Mouse (Mus musculus) kidney, postnatal 0 days (tissue): ENCODE measurements around the gene Thada. TPM values are rescaled to one million over a fixed set of nuclear protein-coding genes. Genes with fewer than 3 reads are reported as not detected.

Source experiments
- ATAC-seq: fragments of 200-750 bp; cut with Nextera tagmentation; replicated peaks from 2 replicates; pipeline ENCODE4 v1.8.0; 2017; ENCODE audit warnings: low read depth, moderate number of reproducible peaks, moderate TSS enrichment, moderate library complexity; ENCODE audit not compliant: low FRiP score
- DNase-seq: peaks from one replicate; pipeline ENCODE4 v3.0.0-alpha.2; 2016; ENCODE audit warnings: low spot score
- H3K27ac ChIP-seq: fragments of 300-500 bp; sonication (generic); 2 replicates; pipeline ENCODE4 v1.5.1; 2014; ENCODE audit warnings: mild to moderate bottlenecking
- H3K27me3 ChIP-seq: fragments of 300-500 bp; sonication (generic); 2 replicates; pipeline ENCODE4 v1.6.1; 2014; ENCODE audit warnings: low read length, mixed read lengths; ENCODE audit not compliant: insufficient read depth
- H3K36me3 ChIP-seq: fragments of 300-500 bp; sonication (generic); 2 replicates; pipeline ENCODE4 v1.6.1; 2014; ENCODE audit warnings: low read length, mixed read lengths; ENCODE audit not compliant: insufficient read depth
- H3K4me1 ChIP-seq: fragments of 300-500 bp; sonication (generic); replicated peaks from 2 replicates; pipeline ENCODE4 v1.6.1; 2014; ENCODE audit warnings: antibody characterized with exemption, low read length, mixed read lengths; ENCODE audit not compliant: insufficient read depth
- H3K4me2 ChIP-seq: fragments of 300-500 bp; sonication (generic); 2 replicates; pipeline ENCODE4 v1.6.1; 2014; ENCODE audit warnings: mild to moderate bottlenecking, low read length, moderate library complexity, mixed read lengths
- H3K4me3 ChIP-seq: fragments of 300-500 bp; sonication (generic); replicated peaks from 2 replicates; pipeline ENCODE4 v1.5.1; 2014; ENCODE audit warnings: low read depth, low read length
- H3K9ac ChIP-seq: fragments of 300-500 bp; sonication (generic); 2 replicates; pipeline ENCODE4 v1.6.1; 2014; ENCODE audit warnings: low read depth, low read length
- H3K9me3 ChIP-seq: fragments of 300-500 bp; sonication (generic); replicated peaks from 2 replicates; pipeline ENCODE4 v1.6.1; 2016; ENCODE audit warnings: low read length, inconsistent platforms, mixed read lengths
- CTCF ChIP-seq: IDR thresholded peaks from 2 replicates; pipeline ENCODE4 v1.5.1; 2016; ENCODE audit warnings: antibody characterized with exemption, low read depth, mild to moderate bottlenecking, moderate library complexity
- WGBS: fragments of 180-500 bp; shearing (Covaris S2); extraction: QIAGEN DNeasy Blood & Tissue Kit; methylation state at CpG from one replicate; pipeline ENCODE4 v1.1.7; 2014; 5-methylcytosine and 5-hydroxymethylcytosine counted together
- polyA plus RNA-seq: library from polyadenylated mRNA; unstranded; fragments of >200 nt; fragmentation: Nextera tagmentation; extraction: Ambion mirVana; gene quantifications from 2 replicates; pipeline ENCODE4 v1.2.1, GENCODE M21; 2015

The Thada gene
- polyA plus RNA-seq, 1 experiment from 2014 or later, result 3.4 TPM

DNA sequence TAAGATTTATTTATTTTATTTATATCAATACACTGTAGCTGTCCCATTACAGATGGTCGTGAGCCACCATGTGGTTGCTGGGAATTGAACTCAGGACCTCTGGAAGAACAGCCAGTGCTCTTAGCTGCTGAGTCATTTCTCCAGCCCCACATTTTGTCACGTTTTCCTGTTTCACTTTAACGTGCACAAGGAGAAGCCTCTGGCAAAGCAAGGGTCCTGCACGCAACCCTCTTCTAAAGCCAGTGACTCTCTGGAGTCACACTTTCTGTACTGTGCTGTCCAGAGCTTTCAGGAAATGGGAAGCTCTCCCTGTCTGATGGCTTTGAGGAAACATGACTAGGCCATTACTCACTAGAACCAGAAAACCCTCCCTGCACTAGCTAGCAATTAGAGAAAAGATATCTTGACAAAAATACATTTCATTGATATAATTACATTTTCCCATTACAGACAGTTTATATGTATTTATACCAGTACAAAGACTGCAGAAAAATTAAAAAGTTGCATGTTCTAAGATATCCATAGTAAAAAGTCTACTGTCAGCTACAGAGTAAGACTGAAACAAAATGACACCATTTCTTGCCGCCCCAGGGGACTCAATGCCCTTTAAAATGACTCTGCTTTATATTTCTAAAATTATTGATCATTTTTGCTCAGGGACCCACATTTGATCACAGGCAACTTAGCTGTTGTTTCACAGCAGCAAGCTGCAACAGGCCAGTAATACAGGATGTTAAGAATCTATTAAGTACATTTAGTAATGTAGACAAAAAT is 131.6 kb downstream of the Thada start:
- H3K36me3 ChIP-seq, result peaks cover 12% of the 10 kb centered on the region; the same call in 1 of the 2 replicates
- WGBS, result 67% methylated on average over 5 of the region's 5 CpGs
- no peaks in the 10 kb centered on the region for H3K4me1 ChIP-seq
- H3K9me3 ChIP-seq, result no peaks in the 10 kb centered on the region
- no peak overlapping the region for H3K4me2 ChIP-seq
- TF ChIP-seq CTCF, result no peak
- ATAC-seq, result no peak
- DNase-seq, result no peak
- no peak overlapping the region for H3K9ac ChIP-seq
- no peak overlapping the region for H3K4me3 ChIP-seq
- no peak overlapping the region for H3K27ac ChIP-seq
- H3K27me3 ChIP-seq, result no peaks in the 10 kb centered on the region

GRCm38 (mm10) chr17:84332940-84333339 is 133.1 kb downstream of the Thada start:
- DNase-seq (no peak), ATAC-seq (no peak)
- H3K9me3 ChIP-seq, result no peaks in the 10 kb centered on the region
- WGBS, result 83% methylated on average over 5 of the region's 5 CpGs
- H3K4me3 ChIP-seq, result no peak overlapping the region
- TF ChIP-seq CTCF, result no peak
- H3K27ac ChIP-seq, result no peak overlapping the region
- H3K27me3 ChIP-seq, result no peaks in the 10 kb centered on the region
- H3K36me3 ChIP-seq, result peaks cover 12% of the 10 kb centered on the region; the same call in 1 of the 2 replicates
- no peaks in the 10 kb centered on the region for H3K4me1 ChIP-seq
- no peak overlapping the region for H3K9ac ChIP-seq
- no peak overlapping the region for H3K4me2 ChIP-seq

DNA sequence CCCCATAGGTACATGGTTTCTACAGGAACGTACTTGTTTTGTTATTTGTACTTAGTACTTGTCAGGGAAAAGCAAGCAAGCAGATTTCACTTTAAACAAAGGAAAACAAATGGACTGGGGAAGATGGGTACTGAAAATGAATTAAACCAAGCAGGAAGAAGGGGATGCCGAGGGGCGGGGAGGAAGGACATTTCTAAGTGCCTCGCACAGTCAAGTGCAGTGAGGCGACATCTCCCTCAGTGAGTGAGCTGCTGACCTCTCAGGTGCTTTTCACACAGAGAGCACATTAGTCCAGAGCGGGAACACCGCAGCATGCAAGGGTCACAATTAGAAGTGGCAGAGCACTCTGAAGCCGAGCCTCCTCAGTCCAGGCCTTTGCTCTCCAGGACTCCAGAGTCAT is 135.0 kb downstream of the Thada start:
- DNase-seq, result no peak
- H3K9ac ChIP-seq, result no peak overlapping the region
- no peak overlapping the region for H3K27ac ChIP-seq
- H3K27me3 ChIP-seq, result no peaks in the 10 kb centered on the region
- no peaks in the 10 kb centered on the region for H3K9me3 ChIP-seq
- H3K36me3 ChIP-seq, result peaks cover 9% of the 10 kb centered on the region; the same call in 1 of the 2 replicates
- TF ChIP-seq CTCF, result no peak
- ATAC-seq, result no peak
- no peaks in the 10 kb centered on the region for H3K4me1 ChIP-seq
- no peak overlapping the region for H3K4me2 ChIP-seq
- no peak overlapping the region for H3K4me3 ChIP-seq
- 64% methylated on average over 8 of the region's 8 CpGs for WGBS

DNA sequence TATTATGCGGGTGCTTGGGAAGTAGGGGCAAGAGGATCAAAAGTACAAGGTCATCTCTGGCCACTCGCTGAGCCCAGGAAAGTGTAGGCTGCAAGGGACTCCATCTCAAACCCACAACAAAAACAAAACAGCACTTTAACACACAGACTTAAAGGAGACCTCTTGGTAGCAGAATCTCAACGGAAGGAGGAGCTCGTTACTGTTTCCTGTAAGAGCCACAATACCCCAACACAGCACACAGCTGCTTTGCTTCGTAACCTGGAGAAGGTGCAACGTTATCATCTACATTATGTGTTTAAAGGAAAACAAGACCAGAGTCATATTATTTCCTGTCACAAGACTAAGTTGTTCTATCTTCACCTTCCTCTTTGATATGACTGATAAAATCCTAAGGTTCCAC is 135.5 kb downstream of the Thada start:
- Histone ChIP-seq H3K27me3 (no peaks in the 10 kb centered on the region), H3K4me1 (no peaks in the 10 kb centered on the region), H3K4me3 (no peak overlapping the region), H3K4me2 (no peak overlapping the region), H3K9me3 (no peaks in the 10 kb centered on the region), H3K9ac (no peak overlapping the region), H3K36me3 (peaks cover 9% of the 10 kb centered on the region; the same call in 1 of the 2 replicates), H3K27ac (no peak overlapping the region)
- WGBS, result 82% methylated on average over 6 of the region's 6 CpGs
- no peak for TF ChIP-seq CTCF
- no peak for DNase-seq
- no peak for ATAC-seq

GRCm38 (mm10) chr17:84329906-84330470 is 136.0 kb downstream of the Thada start:
- Histone ChIP-seq H3K4me1 (no peaks in the 10 kb centered on the region), H3K4me2 (no peak overlapping the region), H3K27ac (no peak overlapping the region), H3K9ac (no peak overlapping the region), H3K36me3 (peaks cover 9% of the 10 kb centered on the region; the same call in 1 of the 2 replicates), H3K9me3 (no peaks in the 10 kb centered on the region), H3K4me3 (no peak overlapping the region), H3K27me3 (no peaks in the 10 kb centered on the region)
- DNase-seq (no peak), ATAC-seq (no peak)
- WGBS, result 87% methylated on average over 4 of the region's 4 CpGs
- no peak for TF ChIP-seq CTCF

- Histone ChIP-seq H3K4me2 (no peak overlapping the region), H3K9ac (no peak overlapping the region), H3K36me3 (peaks cover 9% of the 10 kb centered on the region; the same call in 1 of the 2 replicates), H3K27ac (no peak overlapping the region), H3K4me1 (no peaks in the 10 kb centered on the region), H3K9me3 (no peaks in the 10 kb centered on the region), H3K4me3 (no peak overlapping the region), H3K27me3 (no peaks in the 10 kb centered on the region)
- 70% methylated on average over 2 of the region's 2 CpGs for WGBS
- ATAC-seq (no peak), DNase-seq (no peak)
- TF ChIP-seq CTCF, result no peak
Measured at GRCm38 (mm10) chr17:84328526-84328925, 137.5 kb downstream of the Thada start.
